Mouse (Mus musculus) liver, embryonic 14.5 days (tissue): ENCODE measurements around the gene Smyd3.

Experiments used
- CTCF ChIP-seq: IDR thresholded peaks from 2 replicates; pipeline ENCODE4 v1.5.1; 2016; ENCODE audit warnings: antibody characterized with exemption, low read depth, control low read depth
- EP300 ChIP-seq: IDR thresholded peaks from 2 replicates; pipeline ENCODE4 v1.6.1; 2016; ENCODE audit warnings: antibody characterized with exemption, low read depth

- TF ChIP-seq CTCF (no peak), EP300 (no peak)
These were observed 244.9 kb downstream of the Smyd3 start for GRCm38 (mm10) chr1:179272926-179273325.
